Mouse (Mus musculus) heart, embryonic 16.5 days (tissue): ENCODE measurements around the gene Immp1l. TPM values are rescaled to one million over a fixed set of nuclear protein-coding genes. Genes with fewer than 3 reads are reported as not detected.

Experiments used
- ATAC-seq: fragments of 200-750 bp; cut with Nextera tagmentation; replicated peaks from 2 replicates; pipeline ENCODE4 v1.8.0; 2017; ENCODE audit warnings: moderate number of reproducible peaks; ENCODE audit not compliant: insufficient read depth, low FRiP score; ENCODE audit errors: extremely low read depth
- H3K27ac ChIP-seq: fragments of 300-500 bp; sonication (generic); 2 replicates; pipeline ENCODE4 v1.5.1; 2014; ENCODE audit warnings: mild to moderate bottlenecking, low read length, control low read depth, moderate library complexity
- H3K27me3 ChIP-seq: fragments of 300-500 bp; sonication (generic); 2 replicates; pipeline ENCODE4 v1.6.1; 2014; ENCODE audit warnings: low read length, mixed read lengths; ENCODE audit not compliant: control insufficient read depth, insufficient read depth
- H3K36me3 ChIP-seq: fragments of 300-500 bp; sonication (generic); 2 replicates; pipeline ENCODE4 v1.6.1; 2014; ENCODE audit not compliant: control insufficient read depth, insufficient read depth
- H3K4me1 ChIP-seq: fragments of 300-500 bp; sonication (generic); 2 replicates; pipeline ENCODE4 v1.6.1; 2014; ENCODE audit warnings: low read length, mixed read lengths; ENCODE audit not compliant: control insufficient read depth, insufficient read depth
- H3K4me2 ChIP-seq: fragments of 300-500 bp; sonication (generic); 2 replicates; pipeline ENCODE4 v1.6.1; 2014; ENCODE audit warnings: low read depth, mild to moderate bottlenecking, control low read depth, low read length
- H3K4me3 ChIP-seq: fragments of 300-500 bp; sonication (generic); 2 replicates; pipeline ENCODE4 v1.5.1; 2014; ENCODE audit warnings: mild to moderate bottlenecking, control low read depth, low read length
- H3K9ac ChIP-seq: fragments of 300-500 bp; sonication (generic); 2 replicates; pipeline ENCODE4 v1.6.1; 2014; ENCODE audit warnings: low read length, control low read depth
- H3K9me3 ChIP-seq: fragments of 300-500 bp; sonication (generic); replicated peaks from 2 replicates; pipeline ENCODE4 v1.6.1; 2016; ENCODE audit warnings: low read length; ENCODE audit not compliant: control insufficient read depth
- WGBS: fragments of 180-500 bp; shearing (Covaris S2); extraction: QIAGEN DNeasy Blood & Tissue Kit; methylation state at CpG from one replicate; pipeline ENCODE4 v1.1.7; 2014; 5-methylcytosine and 5-hydroxymethylcytosine counted together
- polyA plus RNA-seq: library from polyadenylated mRNA; unstranded; fragments of >200 nt; fragmentation: Nextera tagmentation; extraction: Ambion mirVana; gene quantifications from 2 replicates; pipeline ENCODE4 v1.2.1, GENCODE M21; 2015

The Immp1l gene
- polyA plus RNA-seq, 1 experiment from 2014 or later: 125 TPM

DNA sequence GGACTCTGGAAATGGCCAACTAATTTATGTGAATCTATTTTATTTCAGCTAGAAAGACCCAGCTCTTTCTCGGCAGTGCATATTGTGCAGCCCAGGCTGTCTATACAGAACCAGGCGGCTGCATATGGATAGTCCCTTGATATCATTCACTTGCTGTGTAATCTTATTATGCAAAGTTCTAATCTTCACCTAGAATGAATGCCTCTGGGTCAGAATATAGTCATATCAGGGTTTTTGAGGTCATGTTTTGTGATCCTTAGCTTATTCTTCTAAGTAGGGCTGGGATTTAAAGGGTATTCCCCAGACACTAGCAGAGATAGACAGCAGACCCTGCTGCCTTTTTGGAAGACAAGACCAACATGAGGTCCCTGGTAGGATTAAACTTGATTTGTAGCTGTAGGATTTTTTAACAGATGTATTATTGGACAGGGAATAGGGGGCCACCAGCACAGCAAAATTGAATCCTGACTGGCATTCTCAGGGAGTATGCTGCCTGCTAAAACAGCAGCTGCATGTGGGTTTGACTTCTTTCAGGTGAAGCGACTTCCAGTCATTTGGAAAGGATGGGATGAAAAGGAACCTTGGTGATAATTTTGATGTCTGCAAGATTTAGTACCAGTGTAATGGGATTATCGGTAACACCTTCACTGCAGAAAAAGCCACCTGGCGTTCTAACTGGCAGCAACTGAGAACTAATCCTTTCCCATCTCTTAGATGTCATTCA lies 13.3 kb downstream of the Immp1l start:
- 79% methylated on average over 5 of the region's 5 CpGs for WGBS
- Histone ChIP-seq H3K36me3 (no peaks in the 10 kb centered on the region), H3K27me3 (no peaks in the 10 kb centered on the region), H3K27ac (no peak overlapping the region), H3K4me3 (no peak overlapping the region), H3K9ac (no peak overlapping the region), H3K4me1 (no peaks in the 10 kb centered on the region), H3K9me3 (no peaks in the 10 kb centered on the region), H3K4me2 (no peak overlapping the region)
- no peak for ATAC-seq

DNA sequence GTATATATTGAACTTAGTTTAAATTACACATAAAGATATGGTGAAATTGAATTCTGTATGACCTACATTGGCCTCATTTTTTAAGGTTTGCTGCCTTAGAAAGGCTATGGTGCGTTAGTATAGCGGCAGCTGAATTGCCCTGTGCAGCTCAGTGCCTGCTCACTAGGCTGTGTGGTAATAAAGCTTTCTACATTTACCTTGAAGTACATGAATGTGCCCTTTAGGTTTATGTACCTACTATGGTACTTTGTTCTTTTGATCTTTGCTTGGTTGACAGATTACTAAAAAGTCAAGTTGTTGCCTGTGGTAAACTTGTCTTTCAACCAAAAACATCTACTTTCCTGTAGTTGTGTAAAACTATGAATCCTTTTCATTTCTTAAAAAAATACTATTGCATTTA lies 45.7 kb downstream of the Immp1l start:
- Histone ChIP-seq H3K4me3 (no peak overlapping the region), H3K27me3 (no peaks in the 10 kb centered on the region), H3K36me3 (no peaks in the 10 kb centered on the region), H3K4me1 (peaks cover 6% of the 10 kb centered on the region), H3K27ac (no peak overlapping the region), H3K9me3 (no peaks in the 10 kb centered on the region), H3K4me2 (no peak overlapping the region), H3K9ac (no peak overlapping the region)
- no peak for ATAC-seq
- 90% methylated on average over 2 of the region's 2 CpGs for WGBS

DNA sequence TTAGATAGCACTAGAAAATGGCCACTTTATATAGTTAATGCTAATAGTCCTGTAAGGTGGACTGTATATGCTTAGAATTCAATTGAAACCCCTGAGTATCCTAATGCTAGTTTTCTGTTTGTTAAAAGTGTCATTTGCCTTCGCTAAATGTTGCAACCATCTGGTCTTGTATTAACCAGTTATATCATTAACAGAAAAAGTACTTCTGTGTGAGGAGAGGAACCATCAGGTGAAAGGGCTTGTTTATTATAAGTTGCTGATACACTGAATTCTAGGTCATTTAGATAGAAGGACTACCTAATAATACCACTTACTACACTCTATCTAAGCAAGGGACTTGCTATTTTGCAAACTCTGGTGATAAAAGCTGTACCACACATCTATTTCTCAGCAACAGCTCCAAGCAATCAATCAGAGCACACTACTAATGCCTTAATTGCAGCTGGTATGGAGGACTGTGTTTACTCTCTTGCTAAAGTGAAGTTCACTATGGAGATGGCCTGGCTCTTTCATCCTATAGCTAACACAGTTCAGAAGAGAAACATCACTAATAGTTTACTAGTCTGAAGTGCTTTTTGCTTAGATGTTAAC lies 47.0 kb downstream of the Immp1l start:
- Histone ChIP-seq H3K27me3 (no peaks in the 10 kb centered on the region), H3K4me1 (peaks cover 6% of the 10 kb centered on the region), H3K27ac (no peak overlapping the region), H3K9ac (no peak overlapping the region), H3K36me3 (no peaks in the 10 kb centered on the region), H3K4me2 (no peak overlapping the region), H3K4me3 (no peak overlapping the region), H3K9me3 (no peaks in the 10 kb centered on the region)
- WGBS: 95% methylated on average over 1 of the region's 1 CpGs
- ATAC-seq: no peak

DNA sequence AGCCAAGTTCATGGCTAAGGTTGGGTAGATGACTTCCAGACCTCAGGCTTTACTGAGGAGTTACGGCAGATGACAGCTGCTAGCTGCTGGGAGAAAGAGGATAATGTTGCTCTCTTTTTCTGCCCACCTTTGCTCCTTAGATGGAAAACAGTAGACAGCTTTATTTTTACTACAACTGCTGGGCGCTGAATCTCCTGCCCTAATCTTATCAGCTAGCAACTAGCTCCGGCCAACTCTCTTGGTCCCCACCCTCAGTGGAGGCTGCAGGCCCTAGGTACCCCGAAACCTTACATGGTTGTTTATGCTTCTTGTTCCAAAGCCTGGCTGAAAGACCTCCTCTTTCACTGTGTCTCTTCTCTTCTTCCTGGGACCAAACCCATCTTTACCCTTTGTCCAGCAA lies 49.4 kb downstream of the Immp1l start:
- Histone ChIP-seq H3K4me1 (peaks cover 6% of the 10 kb centered on the region), H3K27me3 (no peaks in the 10 kb centered on the region), H3K9me3 (no peaks in the 10 kb centered on the region), H3K27ac (no peak overlapping the region), H3K36me3 (no peaks in the 10 kb centered on the region), H3K4me3 (no peak overlapping the region), H3K4me2 (no peak overlapping the region), H3K9ac (no peak overlapping the region)
- 43% methylated on average over 4 of the region's 4 CpGs for WGBS
- ATAC-seq: no peak

DNA sequence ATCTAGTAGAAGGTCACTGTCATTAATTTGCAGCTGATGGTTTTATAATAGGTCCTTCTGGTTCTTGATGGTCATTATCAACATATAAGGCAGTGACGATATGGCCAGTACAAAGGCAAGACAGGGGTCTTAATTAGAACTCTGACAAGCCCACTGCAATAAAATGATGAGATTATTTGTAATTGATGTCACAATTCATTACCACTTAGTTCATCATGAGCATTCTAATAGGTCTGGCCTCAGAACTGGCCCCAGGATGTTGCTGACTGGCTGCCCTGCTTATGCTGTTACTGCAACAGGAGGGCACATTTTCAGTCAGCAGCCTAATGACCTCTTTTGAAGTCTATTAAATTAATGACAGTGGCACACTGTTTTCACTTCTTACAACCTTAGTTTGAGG lies 59.0 kb downstream of the Immp1l start:
- ATAC-seq: no peak
- no peaks in the 10 kb centered on the region for H3K9me3 ChIP-seq
- no peaks in the 10 kb centered on the region for H3K27me3 ChIP-seq
- no peaks in the 10 kb centered on the region for H3K4me1 ChIP-seq
- H3K4me3 ChIP-seq: no peak overlapping the region
- H3K27ac ChIP-seq: no peak overlapping the region
- H3K9ac ChIP-seq: no peak overlapping the region
- peaks cover 9% of the 10 kb centered on the region for H3K36me3 ChIP-seq
- H3K4me2 ChIP-seq: no peak overlapping the region
- 91% methylated on average over 1 of the region's 1 CpGs for whole genome bisulfite sequencing

DNA sequence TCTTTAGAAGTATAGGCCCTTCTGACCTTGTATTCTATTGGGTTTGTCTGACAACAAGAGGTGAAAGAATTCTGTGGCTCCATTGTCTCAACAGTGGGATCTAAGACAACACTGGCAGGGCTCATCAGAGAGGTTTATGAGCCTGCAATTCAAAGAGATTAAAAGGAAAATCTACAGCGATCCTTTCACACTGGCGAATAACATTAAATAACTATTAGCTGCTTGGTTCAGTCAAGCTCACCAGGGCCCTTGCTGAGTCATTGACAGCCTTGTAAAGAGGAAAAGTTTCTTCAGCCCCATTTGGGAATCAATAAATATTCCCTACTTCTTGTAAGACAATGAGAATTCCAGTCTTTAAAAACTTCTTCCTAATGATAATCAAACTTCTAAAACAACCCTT lies 69.5 kb downstream of the Immp1l start:
- no peak for ATAC-seq
- H3K4me3 ChIP-seq: no peak overlapping the region
- H3K27ac ChIP-seq: no peak overlapping the region
- H3K4me2 ChIP-seq: no peak overlapping the region
- H3K36me3 ChIP-seq: peaks cover 5% of the 10 kb centered on the region
- peaks cover 3% of the 10 kb centered on the region; the same call in 1 of the 2 replicates for H3K9me3 ChIP-seq
- H3K4me1 ChIP-seq: peaks cover 3% of the 10 kb centered on the region; the same call in 1 of the 2 replicates
- no peaks in the 10 kb centered on the region for H3K27me3 ChIP-seq
- no peak overlapping the region for H3K9ac ChIP-seq
- WGBS: 57% methylated on average over 2 of the region's 2 CpGs

DNA sequence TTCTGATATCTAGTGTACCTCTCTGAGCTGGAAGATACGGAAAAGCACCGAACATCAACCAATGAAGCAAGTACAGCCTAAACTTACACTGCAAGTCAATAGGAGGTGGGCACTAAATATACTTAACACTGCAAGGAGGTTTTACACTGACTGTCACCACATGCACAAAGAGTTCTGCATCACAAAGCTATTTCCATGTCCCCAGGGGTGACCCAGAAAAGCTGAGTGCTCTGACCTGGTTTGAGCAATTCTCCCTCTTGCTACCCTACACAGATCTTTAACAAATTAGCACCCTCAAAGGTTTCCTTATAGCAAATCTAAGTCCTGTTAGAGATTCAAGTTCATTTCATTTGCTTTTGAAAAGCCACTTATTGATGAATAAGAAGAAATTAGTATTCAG lies 73.6 kb downstream of the Immp1l start:
- Histone ChIP-seq H3K9me3 (no peaks in the 10 kb centered on the region), H3K36me3 (no peaks in the 10 kb centered on the region), H3K4me3 (no peak overlapping the region), H3K27ac (no peak overlapping the region), H3K9ac (no peak overlapping the region), H3K4me2 (no peak overlapping the region), H3K27me3 (no peaks in the 10 kb centered on the region), H3K4me1 (peaks cover 3% of the 10 kb centered on the region; the same call in 1 of the 2 replicates)
- 88% methylated on average over 2 of the region's 2 CpGs for WGBS
- no peak for ATAC-seq

DNA sequence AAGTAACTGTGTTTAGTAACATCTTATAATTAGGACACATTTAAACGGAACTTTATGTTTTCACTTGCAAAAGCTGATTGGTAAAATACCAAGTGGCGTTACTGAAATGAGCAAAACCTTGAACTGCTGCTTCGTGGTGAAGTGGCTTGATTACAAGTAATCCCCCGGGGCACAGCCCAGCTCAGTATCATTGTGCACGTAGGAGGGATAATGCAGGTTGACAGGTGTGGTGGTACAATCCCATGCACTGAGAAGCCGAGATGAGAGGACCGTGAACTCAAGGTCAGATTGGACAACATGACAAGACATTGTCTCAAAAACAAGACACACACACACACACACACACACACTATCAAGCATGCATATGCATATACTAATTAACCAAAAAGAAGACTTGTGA lies 80.8 kb downstream of the Immp1l start:
- H3K4me1 ChIP-seq: no peaks in the 10 kb centered on the region
- no peak overlapping the region for H3K9ac ChIP-seq
- H3K27ac ChIP-seq: no peak overlapping the region
- H3K36me3 ChIP-seq: no peaks in the 10 kb centered on the region
- H3K27me3 ChIP-seq: no peaks in the 10 kb centered on the region
- WGBS: 80% methylated on average over 7 of the region's 7 CpGs
- no peaks in the 10 kb centered on the region for H3K9me3 ChIP-seq
- ATAC-seq: no peak
- H3K4me3 ChIP-seq: no peak overlapping the region
- H3K4me2 ChIP-seq: no peak overlapping the region

DNA sequence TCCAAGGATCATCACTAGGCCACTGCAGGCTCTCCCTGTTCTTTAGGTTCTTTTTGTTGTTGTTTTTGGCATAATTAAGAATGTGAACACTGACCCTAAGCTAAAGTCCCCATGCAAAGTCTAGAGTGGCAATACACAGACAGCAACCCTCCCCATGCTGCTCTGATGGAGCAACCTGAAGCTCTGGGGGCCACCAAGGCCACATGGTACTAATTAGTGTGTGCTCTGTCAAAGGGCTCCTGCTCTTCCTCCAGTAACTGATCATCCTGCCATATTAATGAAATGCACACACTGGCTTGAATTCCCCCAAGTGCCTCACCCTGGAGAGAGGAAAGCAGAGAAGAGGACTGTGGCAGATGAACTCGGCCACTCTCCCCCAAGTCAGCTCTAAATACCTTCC lies 82.7 kb downstream of the Immp1l start:
- no peak for ATAC-seq
- Histone ChIP-seq H3K9ac (no peak overlapping the region), H3K27me3 (no peaks in the 10 kb centered on the region), H3K9me3 (no peaks in the 10 kb centered on the region), H3K4me2 (no peak overlapping the region), H3K4me3 (no peak overlapping the region), H3K4me1 (no peaks in the 10 kb centered on the region), H3K36me3 (no peaks in the 10 kb centered on the region), H3K27ac (no peak overlapping the region)
- 77% methylated on average over 1 of the region's 1 CpGs for WGBS
